Comparison of ENCODE assay signal across 24 mouse cellular contexts in the genomic region with DNA sequence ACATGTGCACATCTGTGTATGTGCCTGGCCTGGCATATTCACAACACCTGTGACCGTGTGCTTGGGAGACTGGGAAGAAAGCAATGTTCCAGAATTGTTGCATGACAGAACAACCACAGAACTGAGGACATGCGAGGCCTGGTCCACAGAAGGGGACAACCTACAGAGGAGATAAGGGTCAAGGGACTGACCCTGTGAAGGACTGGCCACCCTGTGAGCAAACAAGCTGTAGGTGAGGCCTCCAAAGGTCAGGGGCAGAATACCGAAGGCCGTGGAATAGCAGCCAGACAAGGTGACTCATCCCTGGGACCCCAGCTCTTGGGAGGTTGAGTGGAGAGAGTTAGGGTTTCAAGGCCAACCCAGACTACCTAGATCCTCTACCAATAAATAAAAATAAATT.
DNase-seq lines count a peak whose midpoint lies in the region; ATAC-seq and TF ChIP-seq lines count a peak whose summit lies in the region.
"Had no signal": no experiment of that assay in that cellular context is flagged by ENCODE, and none has a peak within 500 bp of the region (broad histone marks: within the 10 kb centered on the region; RNA-seq: fewer than 3 reads in every experiment).

No protein-coding gene starts in this region.

- no peaks in the 10 kb centered on the region for H3K27me3 ChIP-seq in stomach, embryonic 14.5 days (ENCODE audit: control insufficient read depth, insufficient read depth, low read length)
- H3K27me3 ChIP-seq in stomach, postnatal 0 days (ENCODE audit: control insufficient read depth, insufficient read depth, low read length): no peaks in the 10 kb centered on the region
- H3K27me3 ChIP-seq: embryonic facial prominence, embryonic 12.5 days; heart, embryonic 15.5 days; hindbrain, embryonic 12.5 days; limb, embryonic 13.5 days; liver, embryonic 13.5 days; neural tube, embryonic 13.5 days had no signal

- no peak for TF ChIP-seq EP300 in stomach, postnatal 0 days (optimal IDR thresholded peaks at IDR 0.05)

- peak overlapping the region; percentile 68; the same call in 1 of the 2 replicates for H3K27ac ChIP-seq in layer of hippocampus, adult 2 months
- H3K27ac ChIP-seq in stomach, embryonic 14.5 days (ENCODE audit: low read length): no peak overlapping the region
- no peak overlapping the region for H3K27ac ChIP-seq in stomach, postnatal 0 days (replicated peaks)
- no peak overlapping the region; the same call in 1 of the 2 replicates for H3K27ac ChIP-seq in left cerebral cortex, adult 2 months
- H3K27ac ChIP-seq: embryonic facial prominence, embryonic 12.5 days; heart, embryonic 15.5 days; hindbrain, embryonic 12.5 days; limb, embryonic 13.5 days; liver, embryonic 13.5 days; neural tube, embryonic 13.5 days had no signal

- no peak overlapping the region for H3K4me2 ChIP-seq in stomach, embryonic 14.5 days (replicated peaks; ENCODE audit: low read depth, low read length)
- H3K4me2 ChIP-seq in stomach, postnatal 0 days (replicated peaks; ENCODE audit: low read depth): no peak overlapping the region
- H3K4me2 ChIP-seq: embryonic facial prominence, embryonic 12.5 days; heart, embryonic 15.5 days; hindbrain, embryonic 12.5 days; limb, embryonic 13.5 days; liver, embryonic 13.5 days; lung, embryonic 14.5 days; neural tube, embryonic 13.5 days had no signal

- DNase-seq in cerebellum, adult 9-11 months: peak; percentile 48
- no peak for DNase-seq in cerebellum, adult 18-20 months
- no peak for DNase-seq in layer of hippocampus, adult 2 months (ENCODE audit: low spot score in 2 of 2)
- DNase-seq in layer of hippocampus, adult 9-10 months (ENCODE audit: low spot score): no peak
- no peak for DNase-seq in stomach, postnatal 0 days (ENCODE audit: low spot score)
- no peak for DNase-seq in left cerebral cortex, adult 2 months (ENCODE audit: extremely low spot score in 1 of 2, low spot score in 2 of 2)
- DNase-seq: B cell, adult 2 months; cerebellum, adult 11 months; embryo, embryonic 11 days; kidney, adult 9 months; kidney, postnatal 10 days; liver, embryonic 13.5 days; lung, embryonic 14.5 days; lung, postnatal 14 days; thymus, postnatal 14 days had no signal

- intact Hi-C loops in left cerebral cortex, adult 2 months (cut with DNase I): no loop called here

- H3K4me1 ChIP-seq in stomach, embryonic 14.5 days (ENCODE audit: control insufficient read depth, insufficient read depth, low read length): peaks cover 36% of the 10 kb centered on the region
- peaks cover 10% of the 10 kb centered on the region for H3K4me1 ChIP-seq in stomach, postnatal 0 days (replicated peaks; ENCODE audit: control insufficient read depth, insufficient read depth)

- no peak for ATAC-seq in stomach, embryonic 14.5 days (ENCODE audit: insufficient number of reproducible peaks, insufficient read depth, low FRiP score, low read depth)
- ATAC-seq in stomach, postnatal 0 days (ENCODE audit: low FRiP score, low TSS enrichment): no peak
- ATAC-seq: forebrain, embryonic 16.5 days; intestine, embryonic 16.5 days; midbrain, embryonic 16.5 days had no signal

- no peak overlapping the region for H3K4me3 ChIP-seq in layer of hippocampus, adult 2 months
- no peak overlapping the region for H3K4me3 ChIP-seq in stomach, embryonic 14.5 days (ENCODE audit: low read depth, low read length)
- H3K4me3 ChIP-seq in stomach, postnatal 0 days (ENCODE audit: low read depth, low read length): no peak overlapping the region
- no peak overlapping the region for H3K4me3 ChIP-seq in left cerebral cortex, adult 2 months
- H3K4me3 ChIP-seq: embryonic facial prominence, embryonic 12.5 days; heart, embryonic 15.5 days; hindbrain, embryonic 12.5 days; limb, embryonic 13.5 days; liver, embryonic 13.5 days; neural tube, embryonic 13.5 days had no signal

- H3K36me3 ChIP-seq in stomach, embryonic 14.5 days (ENCODE audit: control insufficient read depth, insufficient read depth, low read length): no peaks in the 10 kb centered on the region
- no peaks in the 10 kb centered on the region for H3K36me3 ChIP-seq in stomach, postnatal 0 days (ENCODE audit: control insufficient read depth, insufficient read depth, low read length)
- H3K36me3 ChIP-seq: embryonic facial prominence, embryonic 12.5 days; heart, embryonic 15.5 days; hindbrain, embryonic 12.5 days; limb, embryonic 13.5 days; liver, embryonic 13.5 days; neural tube, embryonic 13.5 days had no signal

- WGBS in stomach, embryonic 14.5 days: 78% methylated on average over 4 of the region's 4 CpGs
- 78% methylated on average over 4 of the region's 4 CpGs for WGBS in stomach, postnatal 0 days

- TF ChIP-seq CTCF in layer of hippocampus, adult 2 months (conservative IDR thresholded peaks at IDR 0.05): no peak
- TF ChIP-seq CTCF in stomach, postnatal 0 days (IDR thresholded peaks at IDR 0.05; ENCODE audit: low read depth): no peak
- TF ChIP-seq CTCF in left cerebral cortex, adult 2 months (IDR thresholded peaks at IDR 0.05): no peak

- H3K9me3 ChIP-seq in stomach, embryonic 14.5 days (ENCODE audit: control insufficient read depth, low read depth, low read length): no peaks in the 10 kb centered on the region
- no peaks in the 10 kb centered on the region for H3K9me3 ChIP-seq in stomach, postnatal 0 days (ENCODE audit: control insufficient read depth, low read length)
- H3K9me3 ChIP-seq: embryonic facial prominence, embryonic 12.5 days; heart, embryonic 15.5 days; hindbrain, embryonic 12.5 days; limb, embryonic 13.5 days; liver, embryonic 13.5 days; neural tube, embryonic 13.5 days had no signal

- H3K9ac ChIP-seq in stomach, embryonic 14.5 days (replicated peaks; ENCODE audit: low read depth, low read length): 0 out of 2 replicates have a peak overlapping the region, but pooled peaks have one; percentile 14
- no peak overlapping the region for H3K9ac ChIP-seq in stomach, postnatal 0 days (ENCODE audit: low read length)
- H3K9ac ChIP-seq: embryonic facial prominence, embryonic 12.5 days; heart, embryonic 15.5 days; hindbrain, embryonic 12.5 days; limb, embryonic 13.5 days; liver, embryonic 13.5 days; lung, embryonic 14.5 days; neural tube, embryonic 13.5 days had no signal
